Mouse (Mus musculus): ENCODE data around the gene Il5. TPM values are rescaled to one million over a fixed set of nuclear protein-coding genes. Genes with fewer than 3 reads are reported as not detected.

Il5 gene
- polyA plus RNA-seq, 1 experiment = 0.15 TPM

GRCm38 (mm10) chr11:53764581-53764980 lies 44.0 kb downstream of the Il5 start:
- no peak overlapping the region for H3K27ac ChIP-seq (ENCODE audit: insufficient read depth, low read length)

GRCm38 (mm10) chr11:53768422-53769184 lies 48.0 kb downstream of the Il5 start:
- Histone ChIP-seq H3K4me1 (ENCODE audit: control insufficient read depth, insufficient read depth, low read length) (no peaks in the 10 kb centered on the region), H3K27ac (ENCODE audit: insufficient read depth, low read length) (no peak overlapping the region), H3K4me3 (ENCODE audit: insufficient read depth, low read length) (no peak overlapping the region)
- TF ChIP-seq POLR2A (IDR thresholded peaks at IDR 0.05; ENCODE audit: extremely low read depth, insufficient read depth, low read length) = no peak
- TF ChIP-seq CTCF (IDR thresholded peaks at IDR 0.05; ENCODE audit: extremely low read depth, insufficient read depth, low read length) = no peak

More at GRCm38 (mm10) chr11:53764581-53764980, 44.0 kb downstream of the Il5 start:
- Histone ChIP-seq H3K4me3 (ENCODE audit: insufficient read depth, low read length) (no peak overlapping the region), H3K4me1 (ENCODE audit: control insufficient read depth, insufficient read depth, low read length) (no peaks in the 10 kb centered on the region; the same call in 1 of the 2 replicates)
- TF ChIP-seq POLR2A (IDR thresholded peaks at IDR 0.05; ENCODE audit: extremely low read depth, insufficient read depth, low read length) (no peak), CTCF (IDR thresholded peaks at IDR 0.05; ENCODE audit: extremely low read depth, insufficient read depth, low read length) (no peak)

GRCm38 (mm10) chr11:53769185-53769576 lies 48.6 kb downstream of the Il5 start:
- H3K4me3 ChIP-seq (ENCODE audit: insufficient read depth, low read length) = peak overlapping the region; percentile 82; the same call in 1 of the 2 replicates
- no peaks in the 10 kb centered on the region for H3K4me1 ChIP-seq (ENCODE audit: control insufficient read depth, insufficient read depth, low read length)
- H3K27ac ChIP-seq (ENCODE audit: insufficient read depth, low read length) = no peak overlapping the region
- TF ChIP-seq POLR2A (IDR thresholded peaks at IDR 0.05; ENCODE audit: extremely low read depth, insufficient read depth, low read length) = no peak
- TF ChIP-seq CTCF (IDR thresholded peaks at IDR 0.05; ENCODE audit: extremely low read depth, insufficient read depth, low read length) = no peak

GRCm38 (mm10) chr11:53769760-53770124 lies 49.1 kb downstream of the Il5 start, which contains the start of gene Irf1:
TSS of gene Irf1 (plus strand) at chr11:53770014.
- no peak for TF ChIP-seq CTCF (IDR thresholded peaks at IDR 0.05; ENCODE audit: extremely low read depth, insufficient read depth, low read length)
- peak; percentile 70 for TF ChIP-seq POLR2A (IDR thresholded peaks at IDR 0.05; ENCODE audit: extremely low read depth, insufficient read depth, low read length)
- H3K4me1 ChIP-seq (ENCODE audit: control insufficient read depth, insufficient read depth, low read length) = no peaks in the 10 kb centered on the region
- H3K27ac ChIP-seq (ENCODE audit: insufficient read depth, low read length) = peak within 1 kb of the TSS; percentile 79
- H3K4me3 ChIP-seq (ENCODE audit: insufficient read depth, low read length) = peak within 1 kb of the TSS; percentile 82

- Histone ChIP-seq H3K27ac (ENCODE audit: insufficient read depth, low read length) (peak overlapping the region; percentile 79), H3K4me3 (ENCODE audit: insufficient read depth, low read length) (peak overlapping the region; percentile 82), H3K4me1 (ENCODE audit: control insufficient read depth, insufficient read depth, low read length) (no peaks in the 10 kb centered on the region)
- no peak for TF ChIP-seq POLR2A (IDR thresholded peaks at IDR 0.05; ENCODE audit: extremely low read depth, insufficient read depth, low read length)
These were observed 49.7 kb downstream of the Il5 start for GRCm38 (mm10) chr11:53770125-53770791.

GRCm38 (mm10) chr11:53771001-53771744 lies 50.6 kb downstream of the Il5 start:
- H3K4me3 ChIP-seq (ENCODE audit: insufficient read depth, low read length) = peak overlapping the region; percentile 82; the same call in 1 of the 2 replicates
- no peak overlapping the region for H3K27ac ChIP-seq (ENCODE audit: insufficient read depth, low read length)
- no peaks in the 10 kb centered on the region for H3K4me1 ChIP-seq (ENCODE audit: control insufficient read depth, insufficient read depth, low read length)
- TF ChIP-seq POLR2A (IDR thresholded peaks at IDR 0.05; ENCODE audit: extremely low read depth, insufficient read depth, low read length) (no peak), CTCF (IDR thresholded peaks at IDR 0.05; ENCODE audit: extremely low read depth, insufficient read depth, low read length) (no peak)

GRCm38 (mm10) chr11:53772536-53772935 lies 51.9 kb downstream of the Il5 start:
- TF ChIP-seq CTCF (IDR thresholded peaks at IDR 0.05; ENCODE audit: extremely low read depth, insufficient read depth, low read length) = no peak
- Histone ChIP-seq H3K4me1 (ENCODE audit: control insufficient read depth, insufficient read depth, low read length) (no peaks in the 10 kb centered on the region), H3K27ac (ENCODE audit: insufficient read depth, low read length) (no peak overlapping the region), H3K4me3 (ENCODE audit: insufficient read depth, low read length) (no peak overlapping the region)

GRCm38 (mm10) chr11:53773087-53773486 lies 52.5 kb downstream of the Il5 start, which contains the start of gene Gm17334:
TSS of gene Gm17334 (minus strand) at chr11:53773187.
- H3K27ac ChIP-seq (ENCODE audit: insufficient read depth, low read length) = no peak within 1 kb of the TSS
- H3K4me3 ChIP-seq (ENCODE audit: insufficient read depth, low read length) = no peak within 1 kb of the TSS
- no peaks in the 10 kb centered on the region for H3K4me1 ChIP-seq (ENCODE audit: control insufficient read depth, insufficient read depth, low read length)
- TF ChIP-seq POLR2A (IDR thresholded peaks at IDR 0.05; ENCODE audit: extremely low read depth, insufficient read depth, low read length) (no peak), CTCF (IDR thresholded peaks at IDR 0.05; ENCODE audit: extremely low read depth, insufficient read depth, low read length) (no peak)

- no peak overlapping the region for H3K27ac ChIP-seq (ENCODE audit: insufficient read depth, low read length)
- H3K4me1 ChIP-seq (ENCODE audit: control insufficient read depth, insufficient read depth, low read length) = no peaks in the 10 kb centered on the region
- TF ChIP-seq CTCF (IDR thresholded peaks at IDR 0.05; ENCODE audit: extremely low read depth, insufficient read depth, low read length) (no peak), POLR2A (IDR thresholded peaks at IDR 0.05; ENCODE audit: extremely low read depth, insufficient read depth, low read length) (no peak)
- H3K4me3 ChIP-seq (ENCODE audit: insufficient read depth, low read length) = no peak overlapping the region
These were observed 53.2 kb downstream of the Il5 start for GRCm38 (mm10) chr11:53773641-53774360.

Other genes with a start within 250 kb of the Il5 start
- 0.48 and 0.81 TPM in 2 replicates for gene Gm9945, start 240.6 kb upstream of the Il5 start, polyA plus RNA-seq (2012; rRNA removed)
- 54.0 and 56.1 TPM in 2 replicates for gene Sowaha, start 240.5 kb upstream of the Il5 start, polyA plus RNA-seq (2012; rRNA removed)
- gene Sept8, start 201.5 kb upstream of the Il5 start, polyA plus RNA-seq (2012; rRNA removed) = 379 TPM in 2 replicates
- 98.7 and 107 TPM in 2 replicates for gene Kif3a, start 153.4 kb upstream of the Il5 start, polyA plus RNA-seq (2012; rRNA removed)
- not detected in 2 replicates for gene Il4, start 102.1 kb upstream of the Il5 start, polyA plus RNA-seq (2012; rRNA removed)
- not detected in 2 replicates for gene Il13, start 86.1 kb upstream of the Il5 start, polyA plus RNA-seq (2012; rRNA removed)
- gene Rad50, start 13.5 kb upstream of the Il5 start, polyA plus RNA-seq (2012; rRNA removed) = 6.1 and 6.8 TPM in 2 replicates
- 10.9 and 13.8 TPM in 2 replicates for gene Irf1, start 49.2 kb downstream of the Il5 start, polyA plus RNA-seq (2012; rRNA removed)
- gene Gm17334, start 52.4 kb downstream of the Il5 start, polyA plus RNA-seq (2012; rRNA removed) = 1.4 and 2.3 TPM in 2 replicates
- gene Gm12216, start 138.5 kb downstream of the Il5 start, polyA plus RNA-seq (2012; rRNA removed) = 3.7 and 5.5 TPM in 2 replicates
- gene Slc22a5, start 170.9 kb downstream of the Il5 start, polyA plus RNA-seq (2012; rRNA removed) = 15.0 and 15.1 TPM in 2 replicates

Measured in cortical plate, adult 2 months (tissue).